Comparison of ENCODE assay signal across 9 mouse cellular contexts in the genomic region with DNA sequence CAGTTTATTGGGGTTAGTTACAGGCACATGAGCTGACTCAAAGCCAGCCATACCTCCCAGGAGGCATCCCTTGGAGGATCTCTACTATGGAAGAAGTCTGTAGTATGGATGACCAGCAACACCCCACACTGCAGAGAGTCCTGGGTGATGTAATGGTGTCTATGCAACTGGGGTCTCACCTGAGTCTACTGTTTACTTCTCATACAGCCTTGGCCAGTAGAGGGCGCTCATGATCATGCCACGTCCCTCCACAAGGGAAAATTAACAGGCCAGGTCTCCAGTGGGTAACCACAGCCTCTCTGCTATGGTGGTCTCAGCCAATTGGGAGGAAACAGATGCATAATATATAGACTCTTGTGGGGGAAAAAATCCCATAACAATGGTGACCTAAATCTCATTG.
A peak's percentile ranks its signal among the peaks of the same experiment; 100 is the strongest.
DNase-seq lines count a peak whose midpoint lies in the region; ATAC-seq and TF ChIP-seq lines count a peak whose summit lies in the region.
"Had no signal": no experiment of that assay in that cellular context is flagged by ENCODE, and none has a peak within 500 bp of the region (broad histone marks: within the 10 kb centered on the region; RNA-seq: fewer than 3 reads in every experiment).

No protein-coding gene starts in this region.

- H3K9me3 ChIP-seq in intestine, embryonic 14.5 days (ENCODE audit: control insufficient read depth, low read length), result no peaks in the 10 kb centered on the region
- no peaks in the 10 kb centered on the region for H3K9me3 ChIP-seq in intestine, embryonic 15.5 days
- no peaks in the 10 kb centered on the region for H3K9me3 ChIP-seq in ES-Bruce4 (replicated peaks; ENCODE audit: control insufficient read depth, insufficient read depth, low read length, poor library complexity, severe bottlenecking)
- H3K9me3 ChIP-seq: embryonic facial prominence, embryonic 13.5 days; limb, embryonic 13.5 days had no signal

- H3K27me3 ChIP-seq in intestine, embryonic 14.5 days (replicated peaks; ENCODE audit: control insufficient read depth, insufficient read depth, low read length), result no peaks in the 10 kb centered on the region
- H3K27me3 ChIP-seq in intestine, embryonic 15.5 days (replicated peaks), result no peaks in the 10 kb centered on the region
- H3K27me3 ChIP-seq in ES-Bruce4 (ENCODE audit: control insufficient read depth, insufficient read depth, low read length, poor library complexity, severe bottlenecking), result no peaks in the 10 kb centered on the region
- no peaks in the 10 kb centered on the region for H3K27me3 ChIP-seq in testis, adult 2 months (ENCODE audit: control insufficient read depth, insufficient read depth, low read length)
- H3K27me3 ChIP-seq: embryonic facial prominence, embryonic 13.5 days had no signal

- no peaks in the 10 kb centered on the region for H3K36me3 ChIP-seq in intestine, embryonic 14.5 days (ENCODE audit: control insufficient read depth, insufficient read depth, low read length)
- H3K36me3 ChIP-seq in intestine, embryonic 15.5 days, result no peaks in the 10 kb centered on the region
- H3K36me3 ChIP-seq in ES-Bruce4 (ENCODE audit: control insufficient read depth, insufficient read depth, low read length, poor library complexity, severe bottlenecking), result no peaks in the 10 kb centered on the region
- no peaks in the 10 kb centered on the region for H3K36me3 ChIP-seq in testis, adult 2 months (ENCODE audit: control insufficient read depth, insufficient read depth, low read length)
- H3K36me3 ChIP-seq: embryonic facial prominence, embryonic 13.5 days; limb, embryonic 13.5 days had no signal

- 28% methylated on average over 2 of the region's 2 CpGs for WGBS in intestine, embryonic 14.5 days
- WGBS in intestine, embryonic 15.5 days, result 21% methylated on average over 2 of the region's 2 CpGs

- H3K9ac ChIP-seq in intestine, embryonic 14.5 days (ENCODE audit: low read length), result no peak overlapping the region
- no peak overlapping the region for H3K9ac ChIP-seq in intestine, embryonic 15.5 days
- no peak overlapping the region for H3K9ac ChIP-seq in ES-Bruce4 (ENCODE audit: low read depth, poor library complexity, severe bottlenecking)
- H3K9ac ChIP-seq: embryonic facial prominence, embryonic 13.5 days; limb, embryonic 13.5 days had no signal

- TF ChIP-seq POLR2A in ES-Bruce4 (IDR thresholded peaks at IDR 0.05; ENCODE audit: insufficient read depth, low read length), result no peak
- TF ChIP-seq POLR2A in testis, adult 2 months (IDR thresholded peaks at IDR 0.05; ENCODE audit: control insufficient read depth, low read depth, low read length), result no peak

- no peak overlapping the region for H3K4me2 ChIP-seq in intestine, embryonic 14.5 days (ENCODE audit: low read length)
- no peak overlapping the region for H3K4me2 ChIP-seq in intestine, embryonic 15.5 days (replicated peaks)
- H3K4me2 ChIP-seq: embryonic facial prominence, embryonic 13.5 days; limb, embryonic 13.5 days had no signal

- no peak overlapping the region for H3K4me3 ChIP-seq in intestine, embryonic 14.5 days (ENCODE audit: low read depth, low read length)
- H3K4me3 ChIP-seq in intestine, embryonic 15.5 days (replicated peaks), result no peak overlapping the region
- no peak overlapping the region for H3K4me3 ChIP-seq in ES-Bruce4 (ENCODE audit: low read depth, low read length)
- no peak overlapping the region for H3K4me3 ChIP-seq in testis, adult 2 months (ENCODE audit: control insufficient read depth, low read depth, low read length)
- H3K4me3 ChIP-seq: embryonic facial prominence, embryonic 13.5 days; limb, embryonic 13.5 days had no signal

- no peak for TF ChIP-seq EP300 in ES-Bruce4 (IDR thresholded peaks at IDR 0.05; ENCODE audit: insufficient read depth, low read depth, low read length)

- no peaks in the 10 kb centered on the region for H3K4me1 ChIP-seq in intestine, embryonic 14.5 days (replicated peaks; ENCODE audit: control insufficient read depth, insufficient read depth, low read length)
- H3K4me1 ChIP-seq in intestine, embryonic 15.5 days (replicated peaks), result no peaks in the 10 kb centered on the region
- H3K4me1 ChIP-seq in ES-Bruce4 (ENCODE audit: control insufficient read depth, insufficient read depth, low read length), result no peaks in the 10 kb centered on the region
- no peaks in the 10 kb centered on the region for H3K4me1 ChIP-seq in testis, adult 2 months (ENCODE audit: control insufficient read depth, insufficient read depth, low read length)

- H3K27ac ChIP-seq in intestine, embryonic 14.5 days (ENCODE audit: low read depth), result no peak overlapping the region
- H3K27ac ChIP-seq in intestine, embryonic 15.5 days, result no peak overlapping the region
- no peak overlapping the region for H3K27ac ChIP-seq in ES-Bruce4 (ENCODE audit: insufficient read depth, low read length)
- no peak overlapping the region for H3K27ac ChIP-seq in testis, adult 2 months (ENCODE audit: control insufficient read depth, insufficient read depth, low read depth, low read length)
- H3K27ac ChIP-seq: embryonic facial prominence, embryonic 13.5 days; limb, embryonic 13.5 days had no signal

- TF ChIP-seq CTCF in ES-Bruce4 (IDR thresholded peaks at IDR 0.05; ENCODE audit: low read depth, low read length), result peak; percentile 74
- peak; percentile 50; the same call in 1 of the 2 replicates for TF ChIP-seq CTCF in testis, adult 2 months (IDR thresholded peaks at IDR 0.05; ENCODE audit: control insufficient read depth, insufficient read depth, insufficient replicate concordance, low read depth, low read length)

- 0 out of 2 replicates have a peak, but pooled peaks have one; percentile 15 for ATAC-seq in intestine, embryonic 14.5 days (replicated peaks; ENCODE audit: low FRiP score, low TSS enrichment, low read depth)
- ATAC-seq in intestine, embryonic 15.5 days, result no peak

- peak; percentile 59 for DNase-seq in intestine, embryonic 14.5 days (ENCODE audit: low spot score)
- DNase-seq in adrenal gland, adult 2 months, result peak; percentile 35
- peak; percentile 68 for DNase-seq in kidney, postnatal 10 days
- peak; percentile 66 for DNase-seq in lung, postnatal 14 days
